Mouse (Mus musculus) myocyte (in vitro differentiated cells): ENCODE results near the gene Pfn3. TPM values are rescaled to one million over a fixed set of nuclear protein-coding genes. Genes with fewer than 3 reads are reported as not detected.

Experiments
- H3K27me3 ChIP-seq: one replicate; pipeline ENCODE4 v1.6.1; 2011; ENCODE audit not compliant: control insufficient read depth, insufficient read depth, insufficient read length
- H3K36me3 ChIP-seq: one replicate; pipeline ENCODE4 v1.6.1; 2011; ENCODE audit not compliant: control insufficient read depth, insufficient read depth
- H3K4me2 ChIP-seq: one replicate; pipeline ENCODE4 v1.6.1; 2011; ENCODE audit warnings: low read depth, control low read depth
- H3K4me3 ChIP-seq: one replicate; pipeline ENCODE4 v1.5.1; 2011; ENCODE audit warnings: mild to moderate bottlenecking, control low read depth, moderate library complexity
- H3K79me2 ChIP-seq: one replicate; pipeline ENCODE4 v1.6.1; 2011; ENCODE audit not compliant: control insufficient read depth, insufficient read depth
- H3ac ChIP-seq: one replicate; pipeline ENCODE4 v1.6.1; 2011; ENCODE audit not compliant: control insufficient read depth, insufficient read length
- CEBPB ChIP-seq: IDR thresholded peaks from 2 replicates; pipeline ENCODE4 v1.6.1; 2011; ENCODE audit warnings: mild to moderate bottlenecking, moderate library complexity; ENCODE audit not compliant: poor library complexity, insufficient read depth, severe bottlenecking
- E2F4 ChIP-seq: IDR thresholded peaks from one replicate; pipeline ENCODE4 v1.6.1; 2011; ENCODE audit warnings: mild to moderate bottlenecking, control low read depth, moderate library complexity; ENCODE audit not compliant: insufficient read depth
- MAX ChIP-seq: IDR thresholded peaks from one replicate; pipeline ENCODE4 v1.6.1; 2011; ENCODE audit warnings: low read depth, mild to moderate bottlenecking, control low read depth
- MYOD1 ChIP-seq, 3 experiments: IDR thresholded peaks; one replicate each; pipeline ENCODE4 v1.6.1; 2011; ENCODE audit warnings: control low read depth in 2 of 3, low read depth in 2 of 3, mild to moderate bottlenecking in 2 of 3, moderate library complexity in 1 of 3; ENCODE audit not compliant: insufficient read length in 2 of 3, control insufficient read depth in 1 of 3
- MYOG ChIP-seq, 3 experiments: IDR thresholded peaks; one replicate each; pipeline ENCODE4 v1.6.1; 2011; ENCODE audit warnings: control low read depth in 2 of 3, low read depth in 2 of 3, mild to moderate bottlenecking in 2 of 3; ENCODE audit not compliant: insufficient read length in 2 of 3, control insufficient read depth in 1 of 3, insufficient read depth in 1 of 3
- POLR2A ChIP-seq: IDR thresholded peaks from one replicate; pipeline ENCODE4 v1.6.1; 2011; ENCODE audit warnings: low read depth, mild to moderate bottlenecking, control low read depth, moderate library complexity; ENCODE audit not compliant: insufficient read length
- POLR2AphosphoS2 ChIP-seq: IDR thresholded peaks from one replicate; pipeline ENCODE4 v1.6.1; 2011; ENCODE audit warnings: low read depth, control low read depth; ENCODE audit not compliant: insufficient read length
- REST ChIP-seq: IDR thresholded peaks from one replicate; pipeline ENCODE4 v1.6.1; 2011; ENCODE audit warnings: mild to moderate bottlenecking, control low read depth, moderate library complexity; ENCODE audit not compliant: insufficient read depth, insufficient read length
- SRF ChIP-seq: IDR thresholded peaks from one replicate; pipeline ENCODE4 v1.6.1; 2011; ENCODE audit warnings: low read depth; ENCODE audit not compliant: control insufficient read depth, insufficient read length
- TCF12 ChIP-seq: IDR thresholded peaks from one replicate; pipeline ENCODE4 v1.6.1; 2011; ENCODE audit warnings: mild to moderate bottlenecking, control low read depth; ENCODE audit not compliant: poor library complexity, insufficient read depth, severe bottlenecking
- TCF3 ChIP-seq: IDR thresholded peaks from one replicate; pipeline ENCODE4 v1.6.1; 2011; ENCODE audit warnings: low read depth, control low read depth; ENCODE audit not compliant: insufficient read length
- USF1 ChIP-seq: IDR thresholded peaks from one replicate; pipeline ENCODE4 v1.6.1; 2011; ENCODE audit warnings: low read depth, mild to moderate bottlenecking, control low read depth, moderate library complexity
- polyA plus RNA-seq: library from polyadenylated mRNA; unstranded; fragments of >200 nt; fragmentation: generic; extraction: Trizol; gene quantifications from one replicate; pipeline ENCODE4 v1.2.1, GENCODE M21; 2012; ENCODE audit warnings: missing spikeins

Gene Pfn3
- polyA plus RNA-seq, 1 experiment, result not detected

DNA sequence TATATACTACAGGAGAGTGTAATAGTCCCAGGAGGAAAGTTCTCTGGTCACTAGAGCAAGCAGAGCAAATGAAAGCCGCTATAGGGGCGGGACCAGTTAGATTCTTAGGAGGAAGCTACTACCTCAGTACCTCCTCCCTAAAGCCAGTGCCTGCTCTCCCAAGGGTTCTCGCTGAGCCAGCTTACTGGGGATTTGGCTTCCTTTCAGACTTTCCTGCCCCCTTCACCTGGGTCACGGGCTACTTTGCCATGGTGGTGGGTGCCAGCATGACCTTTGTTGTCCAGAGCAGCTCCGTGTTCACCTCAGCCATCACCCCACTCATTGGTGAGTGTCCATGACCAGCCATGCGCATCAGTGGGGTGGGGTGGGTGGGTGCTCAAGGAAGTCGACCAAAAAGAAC lies 3.2 kb downstream of the Pfn3 start:
- Histone ChIP-seq H3K4me2 (no peak overlapping the region), H3K4me3 (no peak overlapping the region), H3K79me2 (no peaks in the 10 kb centered on the region), H3K36me3 (no peaks in the 10 kb centered on the region), H3ac (no peak overlapping the region), H3K27me3 (peaks cover 13% of the 10 kb centered on the region)
- TF ChIP-seq CEBPB (no peak), E2F4 (no peak), TCF3 (no peak), POLR2A (no peak), REST (no peak), MAX (no peak), MYOD1 (IDR thresholded peaks at IDR 0.05; ENCODE audit: control insufficient read depth in 1 of 3, insufficient read length in 2 of 3, low read depth in 2 of 3) (no peak), SRF (no peak), MYOG (IDR thresholded peaks at IDR 0.05; ENCODE audit: control insufficient read depth in 1 of 3, insufficient read depth in 1 of 3, insufficient read length in 2 of 3, low read depth in 2 of 3) (no peak), TCF12 (no peak), USF1 (no peak), POLR2AphosphoS2 (no peak)

- no peaks in the 10 kb centered on the region for H3K79me2 ChIP-seq
- no peak overlapping the region for H3K4me3 ChIP-seq
- H3ac ChIP-seq, result no peak overlapping the region
- H3K27me3 ChIP-seq, result peaks cover 13% of the 10 kb centered on the region
- no peak overlapping the region for H3K4me2 ChIP-seq
- no peaks in the 10 kb centered on the region for H3K36me3 ChIP-seq
- TF ChIP-seq MYOG (IDR thresholded peaks at IDR 0.05; ENCODE audit: control insufficient read depth in 1 of 3, insufficient read depth in 1 of 3, insufficient read length in 2 of 3, low read depth in 2 of 3), result no peak
- no peak for TF ChIP-seq CEBPB
- TF ChIP-seq SRF, result no peak
- TF ChIP-seq TCF3, result no peak
- TF ChIP-seq E2F4, result no peak
- TF ChIP-seq MYOD1 (IDR thresholded peaks at IDR 0.05; ENCODE audit: control insufficient read depth in 1 of 3, insufficient read length in 2 of 3, low read depth in 2 of 3), result no peak
- TF ChIP-seq MAX, result no peak
- TF ChIP-seq REST, result no peak
- no peak for TF ChIP-seq TCF12
- TF ChIP-seq POLR2A, result no peak
- TF ChIP-seq USF1, result no peak
- TF ChIP-seq POLR2AphosphoS2, result no peak
Observed at GRCm38 (mm10) chr13:55408546-55409120, 6.4 kb downstream of the Pfn3 start.

DNA sequence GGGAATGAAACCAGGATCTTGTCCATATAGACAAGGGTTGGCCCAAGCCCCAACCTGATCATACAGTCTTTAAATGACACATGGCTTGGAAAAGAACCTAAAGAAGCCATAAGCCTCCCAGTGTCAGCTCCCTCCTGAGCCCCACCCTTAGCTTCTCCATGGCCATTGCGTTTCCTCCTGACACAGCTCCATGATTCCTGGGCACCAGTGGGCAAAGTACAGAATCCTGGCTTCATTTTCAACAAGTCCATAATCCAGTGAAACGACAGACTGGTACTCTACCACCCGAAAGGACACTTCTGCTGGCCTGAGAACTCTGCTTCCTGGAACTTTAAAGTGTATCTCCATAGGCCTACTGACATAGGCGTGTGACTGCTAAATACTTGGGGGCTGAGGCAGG lies 7.7 kb downstream of the Pfn3 start:
- H3K4me3 ChIP-seq, result no peak overlapping the region
- no peak overlapping the region for H3K4me2 ChIP-seq
- H3ac ChIP-seq, result no peak overlapping the region
- no peaks in the 10 kb centered on the region for H3K36me3 ChIP-seq
- H3K79me2 ChIP-seq, result no peaks in the 10 kb centered on the region
- TF ChIP-seq USF1 (no peak), SRF (no peak), REST (no peak), POLR2A (no peak), MYOG (IDR thresholded peaks at IDR 0.05; ENCODE audit: control insufficient read depth in 1 of 3, insufficient read depth in 1 of 3, insufficient read length in 2 of 3, low read depth in 2 of 3) (no peak), MAX (no peak), TCF3 (no peak), CEBPB (no peak), POLR2AphosphoS2 (no peak), TCF12 (no peak), E2F4 (no peak), MYOD1 (IDR thresholded peaks at IDR 0.05; ENCODE audit: control insufficient read depth in 1 of 3, insufficient read length in 2 of 3, low read depth in 2 of 3) (no peak)
- H3K27me3 ChIP-seq, result peaks cover 25% of the 10 kb centered on the region

GRCm38 (mm10) chr13:55405783-55406390 lies 9.1 kb downstream of the Pfn3 start:
- no peak overlapping the region for H3K4me3 ChIP-seq
- H3K79me2 ChIP-seq, result no peaks in the 10 kb centered on the region
- H3ac ChIP-seq, result no peak overlapping the region
- TF ChIP-seq SRF (no peak), USF1 (no peak), REST (no peak), TCF12 (no peak), MYOD1 (IDR thresholded peaks at IDR 0.05; ENCODE audit: control insufficient read depth in 1 of 3, insufficient read length in 2 of 3, low read depth in 2 of 3) (no peak), POLR2AphosphoS2 (no peak), MYOG (IDR thresholded peaks at IDR 0.05; ENCODE audit: control insufficient read depth in 1 of 3, insufficient read depth in 1 of 3, insufficient read length in 2 of 3, low read depth in 2 of 3) (no peak), E2F4 (no peak), TCF3 (no peak), MAX (no peak), CEBPB (no peak), POLR2A (no peak)
- no peaks in the 10 kb centered on the region for H3K36me3 ChIP-seq
- H3K4me2 ChIP-seq, result no peak overlapping the region
- peaks cover 29% of the 10 kb centered on the region for H3K27me3 ChIP-seq
